Mouse (Mus musculus) stomach, embryonic 16.5 days (tissue): ENCODE results near the gene Cotl1. TPM values are rescaled to one million over a fixed set of nuclear protein-coding genes. Genes with fewer than 3 reads are reported as not detected.
A peak's percentile ranks its signal among the peaks of the same experiment; 100 is the strongest.

ENCODE experiments used
- ATAC-seq: fragments of 200-750 bp; cut with Nextera tagmentation; 2 replicates; pipeline ENCODE4 v1.8.0; 2017; ENCODE audit warnings: moderate number of reproducible peaks, moderate TSS enrichment; ENCODE audit not compliant: insufficient read depth, low FRiP score
- H3K27ac ChIP-seq: fragments of 300-500 bp; sonication (generic); 2 replicates; pipeline ENCODE4 v1.5.1; 2014; ENCODE audit warnings: low read length
- H3K27me3 ChIP-seq: fragments of 300-500 bp; sonication (generic); 2 replicates; pipeline ENCODE4 v1.6.1; 2014; ENCODE audit warnings: low read length, control low read depth, mixed read lengths; ENCODE audit not compliant: control insufficient read depth, insufficient read depth
- H3K36me3 ChIP-seq: fragments of 300-500 bp; sonication (generic); 2 replicates; pipeline ENCODE4 v1.6.1; 2014; ENCODE audit warnings: low read length; ENCODE audit not compliant: control insufficient read depth, insufficient read depth
- H3K4me1 ChIP-seq: fragments of 300-500 bp; sonication (generic); 2 replicates; pipeline ENCODE4 v1.6.1; 2014; ENCODE audit warnings: low read length, control low read depth, mixed read lengths; ENCODE audit not compliant: control insufficient read depth, insufficient read depth
- H3K4me2 ChIP-seq: fragments of 300-500 bp; sonication (generic); 2 replicates; pipeline ENCODE4 v1.6.1; 2014; ENCODE audit warnings: low read depth, low read length, mixed read lengths
- H3K4me3 ChIP-seq: fragments of 300-500 bp; sonication (generic); replicated peaks from 2 replicates; pipeline ENCODE4 v1.5.1; 2014; ENCODE audit warnings: mild to moderate bottlenecking, low read length
- H3K9ac ChIP-seq: fragments of 300-500 bp; sonication (generic); 2 replicates; pipeline ENCODE4 v1.6.1; 2014; ENCODE audit warnings: low read length
- H3K9me3 ChIP-seq: fragments of 300-500 bp; sonication (generic); replicated peaks from 2 replicates; pipeline ENCODE4 v1.6.1; 2016; ENCODE audit warnings: low read length, control low read depth; ENCODE audit not compliant: control insufficient read depth
- WGBS: fragments of 180-500 bp; shearing (Covaris S2); extraction: QIAGEN DNeasy Blood & Tissue Kit; methylation state at CpG from one replicate; pipeline ENCODE4 v1.1.7; 2014; 5-methylcytosine and 5-hydroxymethylcytosine counted together
- polyA plus RNA-seq: library from polyadenylated mRNA; unstranded; fragments of >200 nt; fragmentation: Nextera tagmentation; extraction: Ambion mirVana; gene quantifications from 2 replicates; pipeline ENCODE4 v1.2.1, GENCODE M21; 2015

The Cotl1 gene
- polyA plus RNA-seq, 1 experiment from 2014 or later: 144 TPM

GRCm38 (mm10) chr8:119788607-119789381 is 51.5 kb downstream of the Cotl1 start:
- Histone ChIP-seq H3K27me3 (no peaks in the 10 kb centered on the region; the same call in 1 of the 2 replicates), H3K36me3 (no peaks in the 10 kb centered on the region), H3K27ac (no peak overlapping the region), H3K9me3 (no peaks in the 10 kb centered on the region), H3K4me3 (no peak overlapping the region), H3K4me1 (peaks cover 18% of the 10 kb centered on the region), H3K9ac (no peak overlapping the region), H3K4me2 (no peak overlapping the region)
- no peak for ATAC-seq
- WGBS: 76% methylated on average over 9 of the region's 9 CpGs

GRCm38 (mm10) chr8:119787341-119787740 is 53.0 kb downstream of the Cotl1 start:
- no peaks in the 10 kb centered on the region for H3K36me3 ChIP-seq
- no peak overlapping the region for H3K9ac ChIP-seq
- H3K4me3 ChIP-seq: no peak overlapping the region
- H3K27ac ChIP-seq: no peak overlapping the region
- WGBS: 38% methylated on average over 4 of the region's 4 CpGs
- ATAC-seq: no peak
- H3K27me3 ChIP-seq: no peaks in the 10 kb centered on the region; the same call in 1 of the 2 replicates
- no peaks in the 10 kb centered on the region for H3K9me3 ChIP-seq
- peaks cover 18% of the 10 kb centered on the region for H3K4me1 ChIP-seq
- no peak overlapping the region for H3K4me2 ChIP-seq

DNA sequence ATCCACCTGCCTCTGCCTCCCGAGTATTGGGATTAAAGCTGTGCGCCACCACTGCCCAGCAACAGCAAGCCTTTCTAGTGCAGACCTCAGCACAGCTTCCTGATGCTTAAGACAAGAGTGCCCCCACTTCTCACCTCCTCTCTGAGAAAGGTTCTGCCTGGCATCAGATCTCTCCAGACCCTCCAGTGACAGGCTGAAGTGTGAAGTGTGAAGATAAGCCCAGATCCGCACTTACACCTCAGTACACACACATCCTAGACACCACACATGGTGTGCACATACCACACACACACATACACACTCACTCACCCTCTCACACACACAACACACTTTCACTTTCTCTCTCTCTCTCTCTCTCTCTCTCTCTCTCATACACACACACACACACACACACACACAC is 53.5 kb downstream of the Cotl1 start:
- H3K9ac ChIP-seq: no peak overlapping the region
- H3K36me3 ChIP-seq: no peaks in the 10 kb centered on the region
- H3K4me1 ChIP-seq: peaks cover 15% of the 10 kb centered on the region
- no peak overlapping the region for H3K27ac ChIP-seq
- ATAC-seq: no peak
- no peak overlapping the region for H3K4me2 ChIP-seq
- 71% methylated on average over 3 of the region's 3 CpGs for WGBS
- H3K9me3 ChIP-seq: no peaks in the 10 kb centered on the region
- H3K27me3 ChIP-seq: no peaks in the 10 kb centered on the region; the same call in 1 of the 2 replicates
- H3K4me3 ChIP-seq: no peak overlapping the region

GRCm38 (mm10) chr8:119785764-119786405 is 54.5 kb downstream of the Cotl1 start:
- Histone ChIP-seq H3K9ac (0 out of 2 replicates have a peak overlapping the region, but pooled peaks have one; percentile 31), H3K36me3 (no peaks in the 10 kb centered on the region), H3K27ac (no peak overlapping the region; the same call in 1 of the 2 replicates), H3K9me3 (no peaks in the 10 kb centered on the region), H3K4me1 (peaks cover 10% of the 10 kb centered on the region; the same call in 1 of the 2 replicates), H3K4me3 (no peak overlapping the region), H3K27me3 (no peaks in the 10 kb centered on the region; the same call in 1 of the 2 replicates), H3K4me2 (peak overlapping the region; percentile 22; the same call in 1 of the 2 replicates)
- no peak for ATAC-seq
- whole genome bisulfite sequencing: 56% methylated on average over 18 of the region's 18 CpGs

GRCm38 (mm10) chr8:119784676-119785075 is 55.7 kb downstream of the Cotl1 start:
- H3K9ac ChIP-seq: peak overlapping the region; percentile 31
- peaks cover 10% of the 10 kb centered on the region; the same call in 1 of the 2 replicates for H3K4me1 ChIP-seq
- H3K27me3 ChIP-seq: no peaks in the 10 kb centered on the region; the same call in 1 of the 2 replicates
- WGBS: 78% methylated on average over 7 of the region's 7 CpGs
- no peak overlapping the region for H3K4me2 ChIP-seq
- no peak overlapping the region for H3K27ac ChIP-seq
- no peaks in the 10 kb centered on the region for H3K36me3 ChIP-seq
- ATAC-seq: no peak
- H3K4me3 ChIP-seq: no peak overlapping the region
- H3K9me3 ChIP-seq: no peaks in the 10 kb centered on the region

DNA sequence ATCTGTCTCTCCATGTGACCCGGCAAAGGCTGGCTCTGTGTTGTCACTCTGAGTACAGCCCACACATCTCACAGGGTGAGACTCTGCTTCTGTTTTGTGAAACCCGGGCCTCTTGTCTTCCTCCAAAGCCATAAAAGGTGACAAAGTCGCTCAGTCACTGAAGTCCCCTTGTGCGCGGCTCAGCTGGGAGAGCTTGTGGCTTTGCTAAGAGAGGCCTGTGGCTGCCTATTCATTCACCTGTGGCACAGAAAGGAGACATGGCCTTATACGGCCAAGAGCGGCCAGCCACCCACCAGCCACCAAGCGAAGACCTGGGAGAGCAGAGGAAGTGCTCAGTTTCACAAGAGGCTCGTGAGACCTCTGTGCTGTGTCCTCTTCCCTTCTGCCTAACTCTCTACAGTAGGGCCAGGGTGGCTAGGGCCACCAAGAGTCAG is 56.2 kb downstream of the Cotl1 start:
- H3K4me3 ChIP-seq: no peak overlapping the region
- H3K9me3 ChIP-seq: no peaks in the 10 kb centered on the region
- H3K27me3 ChIP-seq: no peaks in the 10 kb centered on the region; the same call in 1 of the 2 replicates
- H3K4me1 ChIP-seq: peaks cover 10% of the 10 kb centered on the region; the same call in 1 of the 2 replicates
- ATAC-seq: no peak
- H3K36me3 ChIP-seq: no peaks in the 10 kb centered on the region
- no peak overlapping the region for H3K4me2 ChIP-seq
- 54% methylated on average over 9 of the region's 9 CpGs for WGBS
- peak overlapping the region; percentile 31 for H3K9ac ChIP-seq
- H3K27ac ChIP-seq: no peak overlapping the region; the same call in 1 of the 2 replicates

DNA sequence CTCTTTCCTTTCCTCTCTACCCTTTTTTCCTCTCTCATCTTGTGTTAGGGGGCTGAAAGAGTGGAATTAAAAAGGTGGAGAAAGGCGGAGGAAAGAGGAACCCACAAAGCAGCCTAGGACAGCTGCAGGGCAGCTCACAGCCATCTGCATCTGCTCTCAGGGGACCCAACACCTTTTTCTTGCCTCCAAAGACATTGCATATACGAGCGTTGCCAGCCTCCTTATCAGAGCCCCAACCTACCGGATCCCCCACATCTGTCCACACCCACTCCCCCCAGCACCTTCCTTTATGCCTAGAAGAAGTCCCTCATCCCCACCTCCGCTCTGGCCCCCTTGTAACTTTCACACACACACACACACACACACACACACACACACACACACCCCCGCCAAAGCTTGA is 56.8 kb downstream of the Cotl1 start:
- WGBS: 70% methylated on average over 6 of the region's 6 CpGs

GRCm38 (mm10) chr8:119782715-119783114 is 57.6 kb downstream of the Cotl1 start:
- Histone ChIP-seq H3K27ac (no peak overlapping the region), H3K4me1 (peaks cover 18% of the 10 kb centered on the region), H3K9me3 (no peaks in the 10 kb centered on the region), H3K9ac (no peak overlapping the region), H3K4me3 (no peak overlapping the region), H3K27me3 (no peaks in the 10 kb centered on the region; the same call in 1 of the 2 replicates), H3K36me3 (no peaks in the 10 kb centered on the region), H3K4me2 (no peak overlapping the region)
- no peak for ATAC-seq
- 3% methylated on average over 5 of the region's 5 CpGs for WGBS

More for the DNA sequence above, 56.8 kb downstream of the Cotl1 start:
- Histone ChIP-seq H3K9me3 (no peaks in the 10 kb centered on the region), H3K4me2 (no peak overlapping the region), H3K36me3 (no peaks in the 10 kb centered on the region), H3K4me3 (no peak overlapping the region), H3K27me3 (no peaks in the 10 kb centered on the region; the same call in 1 of the 2 replicates), H3K9ac (no peak overlapping the region), H3K4me1 (peaks cover 14% of the 10 kb centered on the region), H3K27ac (no peak overlapping the region; the same call in 1 of the 2 replicates)
- ATAC-seq: no peak
